Mouse (Mus musculus) spleen, postnatal 36 days (tissue): Measurements from ENCODE around the gene Auts2.

Experiments used
- DNase-seq, 2 experiments: peaks; one replicate each; pipeline ENCODE4 v3.0.0; 2022; ENCODE audit warnings: low spot score in 2 of 2, mixed read lengths in 1 of 2

The Auts2 gene

GRCm38 (mm10) chr5:132450071-132450470, 93.1 kb downstream of the Auts2 start:
- DNase-seq = no peak

GRCm38 (mm10) chr5:132448401-132449066, 94.6 kb downstream of the Auts2 start:
- DNase-seq = no peak

- DNase-seq = no peak
Observed at GRCm38 (mm10) chr5:132445213-132445954, 97.8 kb downstream of the Auts2 start.

GRCm38 (mm10) chr5:132442948-132443347, 100.2 kb downstream of the Auts2 start:
- DNase-seq = no peak

- no peak for DNase-seq
Observed at GRCm38 (mm10) chr5:132438414-132438813, 104.7 kb downstream of the Auts2 start.

DNA sequence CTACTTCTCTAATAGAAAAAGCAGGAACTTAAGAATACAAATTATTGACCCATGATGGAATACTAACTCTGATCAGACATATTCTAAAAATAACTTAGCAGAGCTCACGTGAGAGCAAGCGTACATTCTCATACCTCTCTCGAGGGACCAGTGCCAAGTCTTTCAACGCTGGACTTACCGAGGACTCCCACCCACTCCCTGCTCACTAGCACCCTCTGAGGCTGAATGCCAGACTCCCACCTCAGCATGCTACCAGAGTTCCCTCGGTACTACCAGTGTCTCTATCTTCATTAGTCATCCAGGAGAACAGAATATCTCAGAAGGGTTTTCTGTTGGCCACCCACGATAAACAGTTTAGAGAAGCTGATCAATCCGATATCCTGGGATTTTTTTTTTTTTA, 105.2 kb downstream of the Auts2 start:
- DNase-seq = no peak

DNA sequence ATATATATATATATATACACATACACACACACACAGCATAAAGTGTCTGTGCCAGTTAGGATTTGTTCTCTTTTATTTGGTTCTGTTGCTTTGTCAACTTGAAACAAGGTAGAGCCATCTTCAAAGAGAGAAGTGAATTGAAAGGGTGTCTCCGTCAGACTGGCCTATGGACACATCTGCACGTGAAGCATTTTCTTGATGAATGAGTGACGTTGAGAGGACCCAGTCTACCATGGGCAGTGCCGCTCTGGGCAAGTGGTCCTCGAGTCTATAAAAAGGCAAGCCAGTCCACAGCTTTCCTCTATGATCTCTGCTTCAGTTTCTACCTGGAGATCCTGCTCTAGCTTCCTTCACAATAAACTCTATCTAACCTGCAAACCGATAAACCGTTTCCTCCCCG, 105.7 kb downstream of the Auts2 start:
- DNase-seq = no peak

- DNase-seq = no peak
Observed at GRCm38 (mm10) chr5:132436901-132437300, 106.2 kb downstream of the Auts2 start.

DNA sequence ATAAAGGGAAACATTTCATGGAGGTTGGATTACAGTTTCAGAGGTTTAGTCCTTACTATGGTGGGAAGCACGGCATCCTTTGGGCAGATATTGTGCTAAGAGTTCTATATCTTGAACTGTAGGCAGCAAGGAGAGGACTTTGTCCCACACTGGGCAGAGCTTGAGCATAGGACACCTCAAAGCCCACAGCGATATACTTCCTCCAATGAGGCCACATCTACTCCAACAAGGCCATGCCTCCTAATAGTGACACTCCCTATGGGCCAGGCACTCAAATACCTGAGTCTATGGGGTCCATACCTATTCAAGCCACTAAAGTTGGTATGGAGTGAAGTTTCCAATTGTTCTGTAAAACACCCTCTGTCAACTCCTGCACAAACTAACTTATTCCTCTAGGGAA, 106.7 kb downstream of the Auts2 start:
- DNase-seq = no peak

- DNase-seq = no peak
Observed at GRCm38 (mm10) chr5:132435401-132435800, 107.7 kb downstream of the Auts2 start.

GRCm38 (mm10) chr5:132433377-132434115, 109.6 kb downstream of the Auts2 start:
- DNase-seq = no peak

- no peak for DNase-seq
Observed at GRCm38 (mm10) chr5:132429363-132429762, 113.8 kb downstream of the Auts2 start.

GRCm38 (mm10) chr5:132426342-132426741, 116.8 kb downstream of the Auts2 start:
- DNase-seq = no peak

DNA sequence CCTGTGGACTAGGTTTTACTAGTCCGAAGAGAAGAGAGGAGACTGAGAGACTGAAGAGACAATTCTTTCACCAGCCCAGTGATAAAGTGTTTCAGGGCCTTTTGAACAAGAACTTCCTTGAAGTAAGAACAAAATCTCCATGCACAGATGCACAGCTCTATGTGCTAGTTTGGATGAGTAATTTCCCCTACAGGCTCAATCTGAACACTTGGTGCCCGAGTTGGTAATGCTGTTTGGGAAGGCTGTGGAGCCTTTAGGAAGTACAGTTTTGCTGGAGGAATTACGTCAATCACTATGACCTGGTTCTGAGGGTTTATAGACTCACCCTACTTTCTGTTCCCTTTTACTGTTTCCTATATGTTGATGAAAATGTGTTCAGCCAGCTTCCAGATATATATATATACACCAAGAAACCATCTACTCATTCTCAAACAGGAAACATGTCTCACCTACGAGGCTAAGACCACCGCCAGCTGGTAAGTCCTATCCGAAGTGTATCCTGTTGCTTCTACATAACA, 117.3 kb downstream of the Auts2 start:
- no peak for DNase-seq

GRCm38 (mm10) chr5:132410338-132410852, 132.7 kb downstream of the Auts2 start:
- no peak for DNase-seq

DNA sequence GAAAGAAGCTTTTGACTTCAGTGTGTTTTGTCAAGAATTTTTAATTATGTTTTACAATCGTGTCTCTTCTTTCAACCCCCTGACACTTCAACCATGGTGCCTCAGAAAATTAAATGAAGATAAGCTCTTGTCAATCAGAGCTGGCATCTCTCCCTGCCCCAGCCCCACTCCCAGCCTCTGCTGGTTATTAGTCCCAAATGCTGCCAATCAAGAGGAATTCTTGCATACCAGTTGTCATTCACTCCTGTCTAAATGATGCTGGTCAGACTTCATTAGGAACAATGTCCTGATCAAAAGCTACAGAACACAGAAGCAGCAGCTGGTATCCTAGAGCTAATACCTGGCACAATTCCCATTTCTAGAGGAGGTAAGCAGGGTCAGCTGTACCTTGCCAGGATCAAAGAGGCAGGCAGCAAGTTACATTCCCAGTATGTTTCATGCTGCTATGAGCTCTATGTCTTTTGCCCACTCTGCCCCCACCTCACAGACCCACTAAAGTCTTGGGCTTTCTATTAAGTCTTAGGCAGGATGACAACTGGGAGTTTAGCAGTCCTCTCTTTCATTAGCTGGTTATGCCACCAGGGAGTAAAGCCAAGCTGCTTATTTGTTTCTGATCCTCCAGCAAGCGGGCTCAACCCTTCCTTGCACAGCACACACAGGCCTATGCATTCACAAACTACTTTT, 134.1 kb downstream of the Auts2 start:
- no peak for DNase-seq

DNA sequence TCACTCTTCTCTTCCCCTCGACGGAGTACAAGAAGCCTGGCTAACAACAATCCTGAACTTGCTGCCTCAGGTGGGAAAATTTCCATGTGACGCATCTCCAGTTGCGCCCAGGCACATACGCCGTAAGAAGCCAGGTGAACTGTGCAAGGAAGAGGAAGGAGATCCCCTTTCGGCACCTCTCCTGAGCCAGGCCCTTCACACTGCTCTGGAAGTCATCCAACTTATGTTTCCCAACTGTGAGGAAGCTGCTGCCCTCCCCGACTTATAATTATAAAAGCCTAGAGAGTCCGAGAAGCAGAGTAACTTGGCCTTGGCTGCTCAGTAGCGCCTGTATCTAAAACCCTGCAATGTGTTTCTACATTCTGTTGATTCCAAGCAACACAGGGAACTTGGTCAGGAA, 142.6 kb downstream of the Auts2 start:
- no peak for DNase-seq

DNA sequence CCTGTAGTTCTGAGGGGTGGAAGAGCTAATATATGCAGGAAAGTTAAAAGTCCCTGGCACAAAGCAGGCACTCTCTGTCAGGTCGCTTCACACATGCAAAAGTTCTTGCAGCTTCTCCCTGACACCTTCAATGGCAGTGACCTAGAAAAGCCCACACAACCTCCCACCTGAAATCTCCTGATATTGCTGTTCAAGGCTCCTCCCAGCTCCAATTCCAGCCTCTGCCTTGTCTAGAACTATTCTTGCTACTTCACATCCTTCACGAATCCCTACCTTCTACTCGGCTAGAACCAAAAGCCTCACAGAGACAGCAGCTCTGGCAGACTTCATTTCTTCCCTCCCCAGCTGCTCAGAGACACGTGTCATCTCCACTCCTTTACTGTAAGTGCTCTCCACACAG, 143.7 kb downstream of the Auts2 start:
- DNase-seq = no peak

- DNase-seq = no peak
Observed at GRCm38 (mm10) chr5:132395922-132396321, 147.2 kb downstream of the Auts2 start.

DNA sequence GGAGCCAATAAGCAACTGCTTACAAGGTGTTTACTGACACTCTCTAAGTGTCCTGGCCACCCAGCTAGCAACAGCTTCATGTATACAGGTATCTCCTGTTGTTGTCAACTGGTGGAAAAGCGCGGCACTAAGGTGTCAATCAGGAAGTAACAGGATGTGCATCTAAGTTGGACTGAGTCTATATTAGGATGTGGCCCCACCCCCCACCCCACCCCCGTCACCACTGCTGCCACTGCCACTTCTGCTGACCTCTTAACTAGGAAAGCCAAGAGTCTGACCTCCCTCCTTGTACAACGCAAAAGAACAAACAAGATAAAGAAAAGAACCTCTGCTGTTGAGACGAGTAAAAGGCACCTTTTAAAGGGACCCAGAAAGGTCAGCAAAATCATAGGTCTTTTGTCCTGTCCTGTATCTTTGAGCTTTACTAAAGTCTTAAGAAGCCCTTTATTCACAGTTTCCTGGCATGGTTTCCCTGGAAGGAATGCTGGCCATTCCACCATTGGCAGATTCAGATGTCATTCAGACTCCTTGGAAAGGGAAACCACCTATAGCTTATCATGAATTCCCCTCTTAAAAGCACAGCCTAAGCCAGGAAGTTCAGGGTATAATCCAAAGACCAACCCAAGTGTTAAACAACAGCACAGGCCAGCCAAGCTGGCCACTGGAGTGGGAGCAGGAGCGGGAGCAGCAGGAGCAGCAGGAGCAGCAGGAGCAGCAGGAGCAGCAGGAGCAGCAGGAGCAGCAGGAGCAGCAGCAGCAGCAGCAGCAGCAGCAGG, 148.2 kb downstream of the Auts2 start:
- no peak for DNase-seq
